Mouse (Mus musculus) testis, adult 10 weeks (tissue): ENCODE results near the gene Oosp1. TPM values are rescaled to one million over a fixed set of nuclear protein-coding genes. Genes with fewer than 3 reads are reported as not detected.

Experiments used
- polyA plus RNA-seq: library from polyadenylated mRNA; stranded (reverse); fragments of 350-450 nt; fragmentation: Illumina TruSeq; extraction: RNeasy Lipid Tissue Mini Kit (QIAGEN cat#74804); gene quantifications from one replicate; pipeline ENCODE4 v1.2.3, GENCODE M21; 2014; ENCODE audit warnings: low read depth, low replicate concordance

Oosp1 gene
- not detected for polyA plus RNA-seq

GRCm38 (mm10) chr19:11690839-11691238, at the start of gene Oosp1:
Oosp1 (minus strand) TSS chr19:11691150.

DNA sequence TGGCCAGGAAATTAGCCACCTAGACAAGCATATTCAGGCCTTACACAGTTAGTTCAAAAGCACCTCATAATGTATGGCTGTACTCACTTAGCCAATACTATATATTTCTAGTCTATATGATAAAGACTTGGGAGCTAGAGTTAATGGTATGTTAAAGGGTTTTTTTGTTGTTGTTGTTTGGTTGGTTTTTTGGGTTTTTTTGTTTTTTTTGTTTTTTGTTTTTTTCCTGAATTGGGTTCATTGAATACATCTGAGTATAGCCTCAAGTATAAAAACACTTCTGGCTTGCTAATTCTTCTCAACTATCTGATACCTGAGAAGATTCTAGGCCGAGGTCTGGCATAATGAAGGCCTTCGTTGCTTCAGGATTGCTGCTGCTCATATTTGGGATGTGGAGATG, 5.8 kb upstream of the Oosp1 start, which contains the start of gene Oosp3:
TSS of gene Oosp3 (plus strand) at position 301 of the 400 bp plus-strand sequence.

DNA sequence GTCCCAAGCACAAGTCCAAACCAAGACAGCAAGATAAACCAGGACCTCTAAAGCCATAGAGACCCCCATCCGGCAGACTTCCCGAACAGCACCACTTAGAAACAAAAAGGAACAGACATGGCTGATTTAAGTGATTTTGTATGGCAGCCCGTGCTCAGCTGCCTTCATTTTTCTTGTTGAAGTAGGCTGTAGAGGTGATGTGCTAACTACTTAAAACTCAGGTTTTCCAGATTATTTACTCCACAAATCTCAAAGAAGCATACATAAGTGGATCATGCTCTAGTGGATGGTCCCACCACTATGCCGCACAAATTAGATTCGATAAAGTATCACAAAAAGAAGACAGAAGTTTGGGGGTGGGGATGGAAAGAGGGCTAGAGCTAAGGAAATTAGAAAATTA, 30.5 kb downstream of the Oosp1 start, which contains the start of gene Oosp2:
TSS of gene Oosp2 (minus strand) at position 101 of the 400 bp plus-strand sequence.

GRCm38 (mm10) chr19:11640732-11641131, 50.2 kb downstream of the Oosp1 start, which contains the start of gene Ms4a3:
Ms4a3 (minus strand) TSS chr19:11640851.

DNA sequence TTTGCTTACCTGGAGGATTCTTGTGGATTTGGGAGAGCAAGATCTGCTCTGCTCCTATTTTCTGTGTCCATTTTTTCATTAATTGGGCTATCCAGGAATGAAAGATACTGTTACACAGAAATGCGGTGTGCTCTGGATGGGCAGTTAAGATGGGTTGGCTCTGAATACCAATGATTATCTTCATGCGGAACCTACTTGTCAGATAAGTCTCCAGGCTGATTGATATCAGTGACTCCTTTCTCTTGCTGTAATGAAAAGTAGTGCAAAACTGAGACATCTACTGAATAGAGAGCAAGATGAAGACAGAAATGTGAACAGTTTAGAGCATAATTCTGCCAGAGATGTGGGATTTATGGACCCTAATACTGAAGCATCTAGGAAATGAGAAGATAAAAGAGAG, 67.4 kb downstream of the Oosp1 start, which contains the start of gene Ms4a2:
TSS of gene Ms4a2 (minus strand) at position 169 of the 400 bp plus-strand sequence.

Other genes starting within 250 kb of the Oosp1 start
- gene Ms4a4b, start 247.6 kb downstream of the Oosp1 start, polyA plus RNA-seq: 4.5 TPM
- 4.7 TPM for gene Ms4a6c, start 221.8 kb downstream of the Oosp1 start, polyA plus RNA-seq
- 6.6 TPM for gene Gm8369, start 205.2 kb downstream of the Oosp1 start, polyA plus RNA-seq
- 3.4 TPM for gene Ms4a6b, start 174.6 kb downstream of the Oosp1 start, polyA plus RNA-seq
- 6.2 TPM for gene Ms4a4d, start 154.3 kb downstream of the Oosp1 start, polyA plus RNA-seq
- 1.1 TPM for gene Ms4a6d, start 86.3 kb downstream of the Oosp1 start, polyA plus RNA-seq
- gene Ms4a2, start 67.4 kb downstream of the Oosp1 start, polyA plus RNA-seq: not detected
- gene Ms4a3, start 50.3 kb downstream of the Oosp1 start, polyA plus RNA-seq: not detected
- not detected for gene Oosp2, start 30.6 kb downstream of the Oosp1 start, polyA plus RNA-seq
- not detected for gene Oosp3, start 5.9 kb upstream of the Oosp1 start, polyA plus RNA-seq
- 0.62 TPM for gene Gif, start 56.4 kb upstream of the Oosp1 start, polyA plus RNA-seq
- 31.1 TPM for gene Mrpl16, start 79.2 kb upstream of the Oosp1 start, polyA plus RNA-seq
- 1.3 TPM for gene Stx3, start 128.3 kb upstream of the Oosp1 start, polyA plus RNA-seq
- gene Olfr1417, start 148.1 kb upstream of the Oosp1 start, polyA plus RNA-seq: not detected
- gene Olfr1418, start 169.9 kb upstream of the Oosp1 start, polyA plus RNA-seq: not detected
- gene Olfr1419, start 184.0 kb upstream of the Oosp1 start, polyA plus RNA-seq: not detected
- not detected for gene Olfr1420, start 195.4 kb upstream of the Oosp1 start, polyA plus RNA-seq
- gene Patl1, start 221.2 kb upstream of the Oosp1 start, polyA plus RNA-seq: 13.0 TPM